ENCODE assay signal across 15 mouse cellular contexts in genomic region chr1:164503140-164503730, GRCm38 (mm10). TPM values are rescaled to one million over a fixed set of nuclear protein-coding genes. Genes with fewer than 3 reads are reported as not detected.
DNase-seq lines count a peak whose midpoint lies in the region; ATAC-seq and TF ChIP-seq lines count a peak whose summit lies in the region.
"Had no signal": no experiment of that assay in that cellular context is flagged by ENCODE, and none has a peak within 500 bp of the region (broad histone marks: within the 10 kb centered on the region; RNA-seq: fewer than 3 reads in every experiment).

No protein-coding gene starts in this region.

- H3K4me1 ChIP-seq in intestine, postnatal 0 days (replicated peaks; ENCODE audit: control insufficient read depth, insufficient read depth, low read length), result no peaks in the 10 kb centered on the region
- H3K4me1 ChIP-seq in neural tube, embryonic 15.5 days, result no peaks in the 10 kb centered on the region
- H3K4me1 ChIP-seq: embryonic facial prominence, embryonic 15.5 days; limb, embryonic 15.5 days had no signal

- peak; percentile 38 for ATAC-seq in intestine, postnatal 0 days
- ATAC-seq in neural tube, embryonic 15.5 days (ENCODE audit: low FRiP score), result no peak

- no peak overlapping the region for H3K9ac ChIP-seq in intestine, postnatal 0 days (ENCODE audit: low read depth, low read length)
- no peak overlapping the region for H3K9ac ChIP-seq in neural tube, embryonic 15.5 days (replicated peaks)
- H3K9ac ChIP-seq: embryonic facial prominence, embryonic 15.5 days; limb, embryonic 15.5 days had no signal

- WGBS in intestine, postnatal 0 days, result 44% methylated on average over 8 of the region's 8 CpGs
- WGBS in neural tube, embryonic 15.5 days, result 48% methylated on average over 8 of the region's 8 CpGs

- DNase-seq in kidney, adult 11 months, result peak; percentile 33
- no peak for DNase-seq in kidney, postnatal 4 days
- DNase-seq in ES-CJ7 (ENCODE audit: low read depth, low spot score), result peak; percentile 97
- DNase-seq in thymus, postnatal 0 days (ENCODE audit: low spot score), result peak; percentile 20
- no peak for DNase-seq in adrenal gland, adult 8-10 months
- DNase-seq in c-Kit-positive CD71-positive TER-119-positive erythroid progenitor cells, embryonic 14.5 days (ENCODE audit: low spot score), result no peak
- DNase-seq: adrenal gland, postnatal 36 days; cerebellum, postnatal 25 days; layer of hippocampus, postnatal 36 days; lung, postnatal 14 days had no signal

- no peaks in the 10 kb centered on the region for H3K27me3 ChIP-seq in intestine, postnatal 0 days (replicated peaks; ENCODE audit: control insufficient read depth, insufficient read depth, low read length)
- no peaks in the 10 kb centered on the region for H3K27me3 ChIP-seq in neural tube, embryonic 15.5 days (replicated peaks)
- H3K27me3 ChIP-seq: embryonic facial prominence, embryonic 15.5 days; limb, embryonic 15.5 days had no signal

- H3K36me3 ChIP-seq in intestine, postnatal 0 days (ENCODE audit: control insufficient read depth, insufficient read depth), result no peaks in the 10 kb centered on the region
- no peaks in the 10 kb centered on the region for H3K36me3 ChIP-seq in neural tube, embryonic 15.5 days
- H3K36me3 ChIP-seq: embryonic facial prominence, embryonic 15.5 days; limb, embryonic 15.5 days had no signal

- no peak for TF ChIP-seq CTCF in intestine, postnatal 0 days (IDR thresholded peaks at IDR 0.05; ENCODE audit: low read depth)

- H3K27ac ChIP-seq in intestine, postnatal 0 days (ENCODE audit: low read depth, low read length), result no peak overlapping the region
- H3K27ac ChIP-seq in neural tube, embryonic 15.5 days (replicated peaks), result no peak overlapping the region
- H3K27ac ChIP-seq: embryonic facial prominence, embryonic 15.5 days; heart, adult 2 months; limb, embryonic 15.5 days had no signal

- H3K9me3 ChIP-seq in intestine, postnatal 0 days (ENCODE audit: control insufficient read depth), result no peaks in the 10 kb centered on the region
- H3K9me3 ChIP-seq in neural tube, embryonic 15.5 days (replicated peaks), result no peaks in the 10 kb centered on the region
- H3K9me3 ChIP-seq: embryonic facial prominence, embryonic 15.5 days; limb, embryonic 15.5 days had no signal

- H3K4me3 ChIP-seq in intestine, postnatal 0 days (ENCODE audit: low read depth, low read length), result no peak overlapping the region
- no peak overlapping the region for H3K4me3 ChIP-seq in neural tube, embryonic 15.5 days (replicated peaks)
- H3K4me3 ChIP-seq: embryonic facial prominence, embryonic 15.5 days; heart, adult 2 months; limb, embryonic 15.5 days had no signal

- no peak overlapping the region for H3K4me2 ChIP-seq in intestine, postnatal 0 days (replicated peaks; ENCODE audit: low read depth)
- H3K4me2 ChIP-seq in neural tube, embryonic 15.5 days, result no peak overlapping the region
- H3K4me2 ChIP-seq: embryonic facial prominence, embryonic 15.5 days; limb, embryonic 15.5 days had no signal

RNA-seq across cellular contexts. Expression of gene Atp1b1, which starts 45.1 kb away (rescaled TPM):
- 227 and 233 TPM in 2 replicates for polyA plus RNA-seq in intestine, postnatal 0 days (2015; fragmentation: Nextera tagmentation; extraction: Ambion mirVana)
- polyA plus RNA-seq in thymus, postnatal 0 days (2015; fragmentation: Nextera tagmentation; extraction: Ambion mirVana), result 53.7 and 60.1 TPM in 2 replicates
- 383 and 428 TPM in 2 replicates for polyA plus RNA-seq in neural tube, embryonic 15.5 days (2015; fragmentation: Nextera tagmentation; extraction: Ambion mirVana)
- total RNA-seq in adrenal gland, adult 8-10 months (2022), result 100 to 1,000 TPM in 1 of 4 experiments, 10 to 100 TPM in 3; 72.9 to 103 (median 83.7) TPM

Comparison
In these comparisons a context has a peak if more than half of its experiments do, and no peak if none do; other contexts are left out.
1. DNase-seq: peak in kidney, adult 11 months (single experiment), ES-CJ7 (single experiment) and thymus, postnatal 0 days (single experiment); none in kidney, postnatal 4 days (0 of 2), adrenal gland, adult 8-10 months (single experiment) and c-Kit-positive CD71-positive TER-119-positive erythroid progenitor cells, embryonic 14.5 days (single experiment).